Mouse (Mus musculus) liver, adult 2 months (tissue): ENCODE measurements around the gene Vgf.

Source experiments
- CTCF ChIP-seq: fragments of 200-500 bp; IDR thresholded peaks from 2 replicates; pipeline ENCODE4 v1.5.1; 2011; ENCODE audit warnings: low read depth, low read length, control low read depth
- POLR2A ChIP-seq: fragments of 200-500 bp; IDR thresholded peaks from 2 replicates; pipeline ENCODE4 v1.6.1; 2011; ENCODE audit warnings: low read length, control low read depth; ENCODE audit not compliant: insufficient read depth; ENCODE audit errors: extremely low read depth

GRCm38 (mm10) chr5:136988420-136988819, 37.8 kb upstream of the Vgf start:
- TF ChIP-seq CTCF = no peak
- no peak for TF ChIP-seq POLR2A
